Mouse (Mus musculus): Measurements from ENCODE around the gene Cdkal1. TPM values are rescaled to one million over a fixed set of nuclear protein-coding genes. Genes with fewer than 3 reads are reported as not detected.
A peak's percentile ranks its signal among the peaks of the same experiment; 100 is the strongest.

The Cdkal1 gene
- polyA plus RNA-seq, 2 experiments = 10.8 to 29.8 TPM

DNA sequence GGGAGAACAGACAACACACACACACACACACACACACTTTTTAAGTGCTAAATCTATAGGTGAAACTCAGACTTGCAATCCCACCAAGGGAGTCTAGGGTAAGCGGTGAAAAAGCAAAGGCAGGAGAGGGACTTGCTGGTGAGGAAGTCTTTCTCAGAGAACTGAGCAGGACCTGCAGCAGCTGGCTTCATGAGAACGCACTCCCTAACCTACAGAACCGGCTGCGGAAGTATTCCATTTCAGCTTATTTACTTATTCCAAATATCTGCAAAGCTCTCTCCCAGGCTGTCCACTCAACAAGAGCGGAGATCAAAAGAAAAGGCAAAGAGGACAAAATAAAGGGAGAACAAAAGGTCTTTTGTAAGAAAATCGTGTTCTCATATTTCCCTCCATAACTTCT, 8.9 kb upstream of the Cdkal1 start:
- no peak overlapping the region for H3K4me3 ChIP-seq (replicated peaks; ENCODE audit: low read length)
- no peaks in the 10 kb centered on the region for H3K27me3 ChIP-seq (ENCODE audit: control insufficient read depth, insufficient read depth, low read length)
- no peak for ATAC-seq (ENCODE audit: low FRiP score, low read depth)

DNA sequence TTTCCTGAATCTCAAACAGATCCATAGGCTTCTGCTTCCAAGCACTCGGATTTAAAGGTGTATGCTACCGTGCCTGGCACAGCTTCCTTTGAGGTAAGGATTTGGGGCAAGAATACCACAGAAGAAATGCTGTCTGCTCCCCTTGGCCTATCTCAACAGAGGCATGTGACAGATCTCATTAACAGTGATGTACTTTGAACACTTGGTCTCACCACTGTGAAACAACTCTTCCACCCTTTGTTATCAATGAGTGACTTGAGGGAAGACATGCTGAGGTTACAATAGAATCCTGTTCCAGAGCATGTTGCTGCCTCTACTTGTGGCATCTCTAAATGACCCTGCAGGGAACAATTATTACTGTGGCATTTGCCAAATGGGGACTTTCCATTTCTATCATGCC, 4.6 kb upstream of the Cdkal1 start:
- Histone ChIP-seq H3K9me3 (ENCODE audit: control insufficient read depth, low read length) (no peaks in the 10 kb centered on the region), H3K27ac (replicated peaks; ENCODE audit: low read depth, low read length) (no peak overlapping the region), H3K9ac (ENCODE audit: low read depth, low read length, severe bottlenecking) (no peak overlapping the region), H3K4me2 (replicated peaks; ENCODE audit: low read depth, low read length, severe bottlenecking) (no peak overlapping the region), H3K36me3 (ENCODE audit: control insufficient read depth, insufficient read depth, low read length) (no peaks in the 10 kb centered on the region), H3K4me1 (ENCODE audit: control insufficient read depth, insufficient read depth, low read length) (0 out of 2 replicates have a peak, but pooled peaks cover 2% of the 10 kb centered on the region), H3K4me3 (replicated peaks; ENCODE audit: low read length) (no peak overlapping the region), H3K27me3 (ENCODE audit: control insufficient read depth, insufficient read depth, low read length) (no peaks in the 10 kb centered on the region)
- 56% methylated on average over 2 of the region's 2 CpGs for WGBS
- DNase-seq (ENCODE audit: low spot score) (no peak), ATAC-seq (ENCODE audit: low FRiP score, low read depth) (no peak)
- no peak for TF ChIP-seq POLR2A (IDR thresholded peaks at IDR 0.05; ENCODE audit: borderline replicate concordance, extremely low read depth, insufficient read depth, insufficient read length)

More for the DNA sequence above, 8.9 kb upstream of the Cdkal1 start:
- Histone ChIP-seq H3K36me3 (ENCODE audit: control insufficient read depth, insufficient read depth, low read length) (no peaks in the 10 kb centered on the region), H3K27ac (replicated peaks; ENCODE audit: low read depth, low read length) (no peak overlapping the region), H3K4me2 (replicated peaks; ENCODE audit: low read depth, low read length, severe bottlenecking) (no peak overlapping the region), H3K9me3 (ENCODE audit: control insufficient read depth, low read length) (no peaks in the 10 kb centered on the region), H3K9ac (ENCODE audit: low read depth, low read length, severe bottlenecking) (no peak overlapping the region), H3K4me1 (ENCODE audit: control insufficient read depth, insufficient read depth, low read length) (0 out of 2 replicates have a peak, but pooled peaks cover 2% of the 10 kb centered on the region)
- no peak for DNase-seq (ENCODE audit: low spot score)
- WGBS = 52% methylated on average over 6 of the region's 6 CpGs
- no peak for TF ChIP-seq POLR2A (IDR thresholded peaks at IDR 0.05; ENCODE audit: borderline replicate concordance, extremely low read depth, insufficient read depth, insufficient read length)

DNA sequence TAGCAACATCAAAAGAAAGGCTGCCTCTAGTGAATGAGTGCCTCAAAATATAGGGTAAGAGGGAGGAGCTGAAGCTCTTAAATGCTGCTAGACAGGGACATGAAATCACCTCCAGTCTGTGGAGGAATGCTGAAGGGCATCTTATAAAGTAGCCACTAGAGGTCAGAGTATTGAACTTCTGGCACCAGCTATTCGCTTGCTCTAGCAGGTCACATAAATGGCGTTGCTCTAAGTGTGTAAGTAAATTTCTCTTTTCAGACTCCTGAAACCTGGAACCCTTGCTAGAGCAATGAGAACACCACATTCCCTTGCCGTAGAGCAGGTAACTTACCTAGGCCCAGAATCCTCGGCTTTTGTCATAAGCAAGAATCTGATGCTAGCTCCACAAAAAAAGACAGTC, 2.0 kb upstream of the Cdkal1 start:
- peak; percentile 51; the same call in 1 of the 2 replicates for ATAC-seq (ENCODE audit: low FRiP score, low read depth)
- Histone ChIP-seq H3K36me3 (ENCODE audit: control insufficient read depth, insufficient read depth, low read length) (no peaks in the 10 kb centered on the region), H3K4me2 (replicated peaks; ENCODE audit: low read depth, low read length, severe bottlenecking) (no peak overlapping the region), H3K4me3 (replicated peaks; ENCODE audit: low read length) (no peak overlapping the region), H3K9me3 (ENCODE audit: control insufficient read depth, low read length) (no peaks in the 10 kb centered on the region), H3K27me3 (ENCODE audit: control insufficient read depth, insufficient read depth, low read length) (no peaks in the 10 kb centered on the region), H3K27ac (replicated peaks; ENCODE audit: low read depth, low read length) (no peak overlapping the region), H3K4me1 (ENCODE audit: control insufficient read depth, insufficient read depth, low read length) (peaks cover 4% of the 10 kb centered on the region; the same call in 1 of the 2 replicates), H3K9ac (ENCODE audit: low read depth, low read length, severe bottlenecking) (no peak overlapping the region)
- WGBS = 19% methylated on average over 4 of the region's 4 CpGs
- DNase-seq (ENCODE audit: low spot score) = peak; percentile 63
- no peak for TF ChIP-seq POLR2A (IDR thresholded peaks at IDR 0.05; ENCODE audit: borderline replicate concordance, extremely low read depth, insufficient read depth, insufficient read length)

DNA sequence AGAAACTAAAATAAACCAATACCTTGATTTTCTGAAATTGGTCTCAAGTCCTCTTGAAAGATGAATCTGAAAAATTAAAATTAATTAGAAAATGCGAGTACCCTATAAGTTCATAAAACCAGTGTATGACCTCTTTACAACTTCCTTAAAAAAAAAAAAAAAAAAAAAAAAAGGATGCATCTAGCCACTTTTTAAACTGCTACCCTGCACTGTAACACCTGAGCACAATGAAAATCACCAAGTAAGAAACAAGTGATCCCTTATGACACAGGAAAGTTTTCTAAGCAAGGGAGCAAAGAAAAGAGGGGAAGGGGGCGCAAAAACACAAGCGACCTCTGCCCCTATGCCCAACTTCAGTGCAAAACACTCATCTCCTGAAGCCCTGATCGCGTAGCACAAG, 598 bp downstream of the Cdkal1 start:
- peaks cover 5% of the 10 kb centered on the region for H3K36me3 ChIP-seq (ENCODE audit: control insufficient read depth, insufficient read depth, low read length)
- peak overlapping the region; percentile 58 for H3K4me3 ChIP-seq (replicated peaks; ENCODE audit: low read length)
- H3K4me2 ChIP-seq (replicated peaks; ENCODE audit: low read depth, low read length, severe bottlenecking) = peak overlapping the region; percentile 47
- ATAC-seq (ENCODE audit: low FRiP score, low read depth) (no peak), DNase-seq (ENCODE audit: low spot score) (no peak)
- H3K4me1 ChIP-seq (ENCODE audit: control insufficient read depth, insufficient read depth, low read length) = peaks cover 4% of the 10 kb centered on the region; the same call in 1 of the 2 replicates
- under 1% methylated on average over 5 of the region's 5 CpGs for WGBS
- H3K27ac ChIP-seq (replicated peaks; ENCODE audit: low read depth, low read length) = peak overlapping the region; percentile 86
- TF ChIP-seq POLR2A (IDR thresholded peaks at IDR 0.05; ENCODE audit: borderline replicate concordance, extremely low read depth, insufficient read depth, insufficient read length) = no peak
- H3K9me3 ChIP-seq (ENCODE audit: control insufficient read depth, low read length) = no peaks in the 10 kb centered on the region
- H3K9ac ChIP-seq (ENCODE audit: low read depth, low read length, severe bottlenecking) = peak overlapping the region; percentile 80
- H3K27me3 ChIP-seq (ENCODE audit: control insufficient read depth, insufficient read depth, low read length) = no peaks in the 10 kb centered on the region

DNA sequence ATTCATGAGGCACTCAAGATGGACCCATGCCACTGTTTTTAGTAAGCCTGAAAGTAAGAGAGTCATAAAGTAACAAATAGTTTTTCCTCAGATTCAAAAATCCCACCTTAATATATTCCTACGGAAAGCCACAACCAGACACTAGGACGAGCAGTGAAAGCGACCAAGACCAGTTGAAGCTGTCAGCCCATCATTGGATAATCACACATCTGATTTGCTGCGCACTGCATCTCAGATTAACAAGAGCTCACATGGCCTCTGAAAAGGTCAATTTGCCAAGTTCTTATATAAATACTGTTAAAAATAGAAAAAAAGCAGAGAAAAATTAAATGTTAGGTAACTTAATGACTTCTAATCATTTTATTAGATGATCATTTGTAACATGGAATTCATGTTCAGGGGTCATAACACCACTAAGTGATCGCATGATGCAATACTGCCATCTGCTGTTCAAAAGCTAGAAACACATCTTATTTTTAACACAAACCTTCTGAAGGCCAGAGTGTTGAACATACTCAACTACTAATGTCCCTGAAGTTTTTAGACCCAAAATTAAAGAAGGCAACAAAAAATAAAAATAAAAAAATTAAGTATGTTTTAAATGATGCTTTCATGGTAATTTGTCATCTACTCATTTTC, 16.9 kb downstream of the Cdkal1 start:
- H3K9ac ChIP-seq (ENCODE audit: low read depth, low read length, severe bottlenecking) = no peak overlapping the region
- TF ChIP-seq POLR2A (IDR thresholded peaks at IDR 0.05; ENCODE audit: borderline replicate concordance, extremely low read depth, insufficient read depth, insufficient read length) = no peak
- H3K4me2 ChIP-seq (replicated peaks; ENCODE audit: low read depth, low read length, severe bottlenecking) = no peak overlapping the region
- H3K4me1 ChIP-seq (ENCODE audit: control insufficient read depth, insufficient read depth, low read length) = no peaks in the 10 kb centered on the region
- peaks cover 26% of the 10 kb centered on the region for H3K36me3 ChIP-seq (ENCODE audit: control insufficient read depth, insufficient read depth, low read length)
- no peak overlapping the region for H3K4me3 ChIP-seq (replicated peaks; ENCODE audit: low read length)
- DNase-seq (ENCODE audit: low spot score) = peak; percentile 50
- H3K27ac ChIP-seq (replicated peaks; ENCODE audit: low read depth, low read length) = no peak overlapping the region
- no peaks in the 10 kb centered on the region for H3K9me3 ChIP-seq (ENCODE audit: control insufficient read depth, low read length)
- 54% methylated on average over 5 of the region's 5 CpGs for whole genome bisulfite sequencing
- ATAC-seq (ENCODE audit: low FRiP score, low read depth) = no peak
- no peaks in the 10 kb centered on the region for H3K27me3 ChIP-seq (ENCODE audit: control insufficient read depth, insufficient read depth, low read length)

All from limb, embryonic 14.5 days (tissue).